Mouse (Mus musculus): ENCODE results near the gene Zfhx3. TPM values are rescaled to one million over a fixed set of nuclear protein-coding genes. Genes with fewer than 3 reads are reported as not detected.

Gene Zfhx3
- polyA plus RNA-seq, 2 experiments: 14.4 to 26.1 TPM

DNA sequence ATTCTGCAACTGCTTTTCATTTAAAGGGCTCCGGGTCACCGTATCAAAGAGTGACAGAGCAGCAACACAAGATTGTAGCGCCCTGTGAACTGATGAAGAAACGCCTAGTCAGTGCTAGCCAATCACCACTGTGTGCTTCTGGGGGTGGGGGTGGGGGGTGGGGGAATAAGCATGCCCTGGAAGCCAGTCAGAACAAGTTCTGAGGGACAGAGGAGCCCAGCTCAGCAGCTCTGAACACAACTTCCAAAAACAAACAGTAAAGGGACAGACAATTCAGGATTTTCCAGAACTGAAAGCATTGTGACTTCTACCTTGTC, 642.2 kb downstream of the Zfhx3 start:
- ATAC-seq (ENCODE audit: low FRiP score, low read depth): no peak
- Histone ChIP-seq H3K4me3 (replicated peaks; ENCODE audit: low read length) (no peak overlapping the region), H3K27ac (replicated peaks; ENCODE audit: low read depth, low read length) (no peak overlapping the region), H3K4me2 (replicated peaks; ENCODE audit: low read depth, low read length, severe bottlenecking) (no peak overlapping the region), H3K36me3 (ENCODE audit: control insufficient read depth, insufficient read depth, low read length) (no peaks in the 10 kb centered on the region), H3K27me3 (ENCODE audit: control insufficient read depth, insufficient read depth, low read length) (no peaks in the 10 kb centered on the region), H3K4me1 (ENCODE audit: control insufficient read depth, insufficient read depth, low read length) (peaks cover 8% of the 10 kb centered on the region), H3K9ac (ENCODE audit: low read depth, low read length, severe bottlenecking) (no peak overlapping the region), H3K9me3 (ENCODE audit: control insufficient read depth, low read length) (no peaks in the 10 kb centered on the region)
- WGBS: 43% methylated on average over 4 of the region's 4 CpGs
- DNase-seq (ENCODE audit: low spot score): no peak
- no peak for TF ChIP-seq POLR2A (IDR thresholded peaks at IDR 0.05; ENCODE audit: borderline replicate concordance, extremely low read depth, insufficient read depth, insufficient read length)

DNA sequence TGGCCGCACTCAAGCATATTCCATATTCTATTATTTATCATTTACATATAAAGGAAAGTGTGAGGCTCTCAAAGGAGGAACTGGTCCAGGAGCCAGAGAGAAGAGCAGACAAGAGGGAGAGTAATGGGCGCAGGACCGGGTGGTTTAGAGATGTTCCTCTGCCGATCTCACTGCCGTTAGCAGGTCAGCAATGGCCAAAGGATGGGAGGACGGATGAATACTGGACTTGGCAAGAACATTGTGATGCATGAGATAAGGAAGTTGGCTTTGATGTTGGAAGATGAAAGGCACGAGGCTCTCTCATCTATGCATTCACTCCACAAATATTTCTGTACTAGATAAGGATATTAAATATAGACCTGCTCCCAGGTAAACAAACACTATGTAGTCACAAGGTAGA, 648.6 kb downstream of the Zfhx3 start:
- Histone ChIP-seq H3K27me3 (ENCODE audit: control insufficient read depth, insufficient read depth, low read length) (no peaks in the 10 kb centered on the region), H3K4me3 (replicated peaks; ENCODE audit: low read length) (no peak overlapping the region), H3K4me2 (replicated peaks; ENCODE audit: low read depth, low read length, severe bottlenecking) (no peak overlapping the region), H3K4me1 (ENCODE audit: control insufficient read depth, insufficient read depth, low read length) (peaks cover 33% of the 10 kb centered on the region), H3K36me3 (ENCODE audit: control insufficient read depth, insufficient read depth, low read length) (no peaks in the 10 kb centered on the region), H3K27ac (replicated peaks; ENCODE audit: low read depth, low read length) (no peak overlapping the region), H3K9me3 (ENCODE audit: control insufficient read depth, low read length) (no peaks in the 10 kb centered on the region), H3K9ac (ENCODE audit: low read depth, low read length, severe bottlenecking) (no peak overlapping the region)
- WGBS: 89% methylated on average over 7 of the region's 7 CpGs
- no peak for TF ChIP-seq POLR2A (IDR thresholded peaks at IDR 0.05; ENCODE audit: borderline replicate concordance, extremely low read depth, insufficient read depth, insufficient read length)
- DNase-seq (ENCODE audit: low spot score): no peak
- no peak for ATAC-seq (ENCODE audit: low FRiP score, low read depth)

DNA sequence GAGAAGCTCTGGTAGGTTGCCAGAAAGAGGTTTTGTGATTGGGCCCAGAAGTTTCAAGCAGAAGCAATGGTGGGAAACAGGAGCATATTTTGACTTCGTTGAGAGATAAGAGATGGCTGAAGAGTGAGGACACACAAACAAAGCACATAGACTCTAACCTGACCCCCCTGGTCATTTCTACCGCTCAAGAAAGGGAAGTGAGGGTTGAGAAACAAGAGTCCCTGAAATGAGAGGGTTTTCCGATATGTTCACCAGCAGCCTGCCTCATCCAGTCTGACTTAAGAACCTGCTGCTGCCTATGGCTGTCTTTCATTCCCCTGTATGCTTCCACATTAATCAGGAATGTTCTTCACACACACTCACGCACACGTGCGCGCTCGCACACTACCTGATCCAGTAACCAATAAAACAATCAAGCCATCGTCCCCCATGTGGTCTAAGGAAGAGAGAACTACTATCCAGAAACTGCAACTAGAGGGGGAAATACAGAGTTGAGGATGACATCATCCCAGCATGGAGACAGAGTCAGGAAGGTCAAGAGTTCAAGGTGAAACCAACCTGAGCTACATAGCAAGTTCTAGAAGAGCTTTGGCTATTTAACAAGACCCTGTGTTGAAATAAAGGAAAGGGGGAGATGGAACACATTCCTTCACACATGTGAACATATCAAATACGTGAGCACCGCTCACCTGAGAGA, 649.7 kb downstream of the Zfhx3 start:
- no peaks in the 10 kb centered on the region for H3K36me3 ChIP-seq (ENCODE audit: control insufficient read depth, insufficient read depth, low read length)
- H3K4me2 ChIP-seq (replicated peaks; ENCODE audit: low read depth, low read length, severe bottlenecking): no peak overlapping the region
- no peak overlapping the region for H3K9ac ChIP-seq (ENCODE audit: low read depth, low read length, severe bottlenecking)
- no peaks in the 10 kb centered on the region for H3K27me3 ChIP-seq (ENCODE audit: control insufficient read depth, insufficient read depth, low read length)
- 85% methylated on average over 11 of the region's 11 CpGs for WGBS
- H3K9me3 ChIP-seq (ENCODE audit: control insufficient read depth, low read length): no peaks in the 10 kb centered on the region
- ATAC-seq (ENCODE audit: low FRiP score, low read depth) (no peak), DNase-seq (ENCODE audit: low spot score) (no peak)
- H3K4me3 ChIP-seq (replicated peaks; ENCODE audit: low read length): no peak overlapping the region
- H3K27ac ChIP-seq (replicated peaks; ENCODE audit: low read depth, low read length): no peak overlapping the region
- TF ChIP-seq POLR2A (IDR thresholded peaks at IDR 0.05; ENCODE audit: borderline replicate concordance, extremely low read depth, insufficient read depth, insufficient read length): no peak
- peaks cover 33% of the 10 kb centered on the region for H3K4me1 ChIP-seq (ENCODE audit: control insufficient read depth, insufficient read depth, low read length)

- Histone ChIP-seq H3K4me1 (ENCODE audit: control insufficient read depth, insufficient read depth, low read length) (peaks cover 33% of the 10 kb centered on the region), H3K4me2 (replicated peaks; ENCODE audit: low read depth, low read length, severe bottlenecking) (no peak overlapping the region), H3K27me3 (ENCODE audit: control insufficient read depth, insufficient read depth, low read length) (no peaks in the 10 kb centered on the region), H3K4me3 (replicated peaks; ENCODE audit: low read length) (no peak overlapping the region), H3K36me3 (ENCODE audit: control insufficient read depth, insufficient read depth, low read length) (no peaks in the 10 kb centered on the region), H3K27ac (replicated peaks; ENCODE audit: low read depth, low read length) (peak overlapping the region; percentile 39; the same call in 1 of the 2 replicates), H3K9me3 (ENCODE audit: control insufficient read depth, low read length) (no peaks in the 10 kb centered on the region), H3K9ac (ENCODE audit: low read depth, low read length, severe bottlenecking) (no peak overlapping the region)
- ATAC-seq (ENCODE audit: low FRiP score, low read depth): no peak
- no peak for DNase-seq (ENCODE audit: low spot score)
- WGBS: 42% methylated on average over 13 of the region's 13 CpGs
- no peak for TF ChIP-seq POLR2A (IDR thresholded peaks at IDR 0.05; ENCODE audit: borderline replicate concordance, extremely low read depth, insufficient read depth, insufficient read length)
Observed at GRCm38 (mm10) chr8:108592990-108593589, 650.6 kb downstream of the Zfhx3 start.

- ATAC-seq (ENCODE audit: low FRiP score, low read depth) (peak; percentile 79), DNase-seq (ENCODE audit: low spot score) (peak; percentile 89)
- Histone ChIP-seq H3K36me3 (ENCODE audit: control insufficient read depth, insufficient read depth, low read length) (no peaks in the 10 kb centered on the region), H3K9me3 (ENCODE audit: control insufficient read depth, low read length) (no peaks in the 10 kb centered on the region), H3K4me3 (replicated peaks; ENCODE audit: low read length) (no peak overlapping the region), H3K27ac (replicated peaks; ENCODE audit: low read depth, low read length) (peak overlapping the region; percentile 39), H3K4me2 (replicated peaks; ENCODE audit: low read depth, low read length, severe bottlenecking) (peak overlapping the region; percentile 1; the same call in 1 of the 2 replicates), H3K4me1 (ENCODE audit: control insufficient read depth, insufficient read depth, low read length) (peaks cover 40% of the 10 kb centered on the region), H3K9ac (ENCODE audit: low read depth, low read length, severe bottlenecking) (no peak overlapping the region), H3K27me3 (ENCODE audit: control insufficient read depth, insufficient read depth, low read length) (no peaks in the 10 kb centered on the region)
- no peak for TF ChIP-seq POLR2A (IDR thresholded peaks at IDR 0.05; ENCODE audit: borderline replicate concordance, extremely low read depth, insufficient read depth, insufficient read length)
- WGBS: 15% methylated on average over 9 of the region's 9 CpGs
Observed at GRCm38 (mm10) chr8:108593891-108594290, 651.4 kb downstream of the Zfhx3 start.
